Mouse (Mus musculus) liver, embryonic 15.5 days (tissue): ENCODE measurements at regions not wholly inside any gene's neighbourhood (a gene's known extent, or its start where the extent isn't known, plus 50 kb on each side); places are given as distances from the start of the nearest gene placed in this dataset.
A peak's percentile ranks its signal among the peaks of the same experiment; 100 is the strongest.
"Not testable (repeated sequence)": the region's sequence is repeated elsewhere in the genome, so short reads cannot be mapped to it uniquely, and the experiment has no call there.

Experiments
- ATAC-seq: fragments of 200-750 bp; cut with Nextera tagmentation; 2 replicates; pipeline ENCODE4 v1.8.0; 2017; ENCODE audit warnings: moderate number of reproducible peaks, mild to moderate bottlenecking, moderate library complexity; ENCODE audit not compliant: insufficient read depth
- H3K27ac ChIP-seq: fragments of 300-500 bp; sonication (generic); replicated peaks from 2 replicates; pipeline ENCODE4 v1.5.1; 2015; ENCODE audit warnings: mild to moderate bottlenecking, inconsistent platforms
- H3K27me3 ChIP-seq: fragments of 300-500 bp; sonication (generic); 2 replicates; pipeline ENCODE4 v1.6.1; 2015; ENCODE audit warnings: mild to moderate bottlenecking, inconsistent platforms
- H3K36me3 ChIP-seq: fragments of 300-500 bp; sonication (generic); replicated peaks from 2 replicates; pipeline ENCODE4 v1.6.1; 2015; ENCODE audit warnings: moderate library complexity, mild to moderate bottlenecking, inconsistent platforms
- H3K4me1 ChIP-seq: fragments of 300-500 bp; sonication (generic); replicated peaks from 2 replicates; pipeline ENCODE4 v1.6.1; 2015; ENCODE audit warnings: inconsistent platforms
- H3K4me2 ChIP-seq: fragments of 300-500 bp; sonication (generic); 2 replicates; pipeline ENCODE4 v1.6.1; 2015; ENCODE audit warnings: moderate library complexity, mild to moderate bottlenecking, inconsistent platforms
- H3K4me3 ChIP-seq: fragments of 300-500 bp; sonication (generic); replicated peaks from 2 replicates; pipeline ENCODE4 v1.5.1; 2015; ENCODE audit warnings: mild to moderate bottlenecking, inconsistent platforms
- H3K9ac ChIP-seq: fragments of 300-500 bp; sonication (generic); 2 replicates; pipeline ENCODE4 v1.6.1; 2015; ENCODE audit warnings: moderate library complexity, mild to moderate bottlenecking, inconsistent platforms
- H3K9me3 ChIP-seq: fragments of 300-500 bp; sonication (generic); replicated peaks from 2 replicates; pipeline ENCODE4 v1.6.1; 2016; ENCODE audit warnings: inconsistent platforms
- WGBS: fragments of 180-500 bp; shearing (Covaris S2); methylation state at CpG from one replicate; pipeline ENCODE4 v1.1.7; 2015; ENCODE audit warnings: mixed read lengths; ENCODE audit not compliant: insufficient replicate concordance; 5-methylcytosine and 5-hydroxymethylcytosine counted together

GRCm38 (mm10) chr6:41177152-41177551 is 124.9 kb upstream of the Try4 start:
- Histone ChIP-seq H3K27ac (0 out of 2 replicates have a peak overlapping the region, but pooled peaks have one; percentile 45), H3K9me3 (no peaks in the 10 kb centered on the region), H3K27me3 (no peaks in the 10 kb centered on the region), H3K36me3 (no peaks in the 10 kb centered on the region), H3K9ac (no peak overlapping the region), H3K4me3 (no peak overlapping the region), H3K4me2 (no peak overlapping the region), H3K4me1 (peaks cover 21% of the 10 kb centered on the region)
- peak; percentile 76 for ATAC-seq
- 39% methylated on average over 3 of the region's 3 CpGs for WGBS

- peaks cover 21% of the 10 kb centered on the region for H3K4me1 ChIP-seq
- H3K27ac ChIP-seq: no peak overlapping the region
- no peaks in the 10 kb centered on the region for H3K36me3 ChIP-seq
- no peaks in the 10 kb centered on the region for H3K27me3 ChIP-seq
- H3K9me3 ChIP-seq: no peaks in the 10 kb centered on the region
- ATAC-seq: no peak
- no peak overlapping the region for H3K4me2 ChIP-seq
- H3K9ac ChIP-seq: no peak overlapping the region
- no peak overlapping the region for H3K4me3 ChIP-seq
- WGBS: 37% methylated on average over 1 of the region's 1 CpGs
These were observed 126.0 kb upstream of the Try4 start for GRCm38 (mm10) chr6:41176034-41176433.

- no peak overlapping the region for H3K9ac ChIP-seq
- H3K27ac ChIP-seq: no peak overlapping the region
- H3K27me3 ChIP-seq: no peaks in the 10 kb centered on the region
- H3K4me1 ChIP-seq: no peaks in the 10 kb centered on the region
- 16% methylated on average over 1 of the region's 1 CpGs for WGBS
- H3K4me2 ChIP-seq: no peak overlapping the region
- ATAC-seq: no peak
- H3K9me3 ChIP-seq: no peaks in the 10 kb centered on the region
- no peaks in the 10 kb centered on the region for H3K36me3 ChIP-seq
- H3K4me3 ChIP-seq: no peak overlapping the region
These were observed 128.2 kb upstream of the 2210010C04Rik start for GRCm38 (mm10) chr6:41163491-41163890.

GRCm38 (mm10) chr6:41161693-41162092 is 126.4 kb upstream of the 2210010C04Rik start:
- no peaks in the 10 kb centered on the region for H3K9me3 ChIP-seq
- H3K27me3 ChIP-seq: no peaks in the 10 kb centered on the region
- no peak for ATAC-seq
- H3K4me1 ChIP-seq: no peaks in the 10 kb centered on the region
- 7% methylated on average over 1 of the region's 1 CpGs for WGBS
- H3K4me2 ChIP-seq: no peak overlapping the region
- no peak overlapping the region for H3K27ac ChIP-seq
- H3K36me3 ChIP-seq: no peaks in the 10 kb centered on the region
- no peak overlapping the region for H3K9ac ChIP-seq
- H3K4me3 ChIP-seq: no peak overlapping the region

- Histone ChIP-seq H3K9ac (no peak overlapping the region), H3K4me2 (no peak overlapping the region), H3K36me3 (no peaks in the 10 kb centered on the region), H3K27me3 (no peaks in the 10 kb centered on the region), H3K4me3 (no peak overlapping the region), H3K27ac (no peak overlapping the region), H3K9me3 (no peaks in the 10 kb centered on the region), H3K4me1 (no peaks in the 10 kb centered on the region)
- 53% methylated on average over 7 of the region's 7 CpGs for WGBS
- ATAC-seq: no peak
These were observed 116.8 kb upstream of the 2210010C04Rik start for GRCm38 (mm10) chr6:41152101-41152500.

- WGBS: 72% methylated on average over 3 of the region's 3 CpGs
- H3K4me2 ChIP-seq: no peak overlapping the region
- no peak overlapping the region for H3K27ac ChIP-seq
- H3K9ac ChIP-seq: no peak overlapping the region
- H3K36me3 ChIP-seq: no peaks in the 10 kb centered on the region
- no peak for ATAC-seq
- no peaks in the 10 kb centered on the region for H3K4me1 ChIP-seq
- no peaks in the 10 kb centered on the region for H3K9me3 ChIP-seq
- H3K4me3 ChIP-seq: no peak overlapping the region
- no peaks in the 10 kb centered on the region for H3K27me3 ChIP-seq
These were observed 116.2 kb upstream of the 2210010C04Rik start for GRCm38 (mm10) chr6:41151542-41151941.

- 72% methylated on average over 1 of the region's 1 CpGs for WGBS
- Histone ChIP-seq H3K4me1 (no peaks in the 10 kb centered on the region), H3K9ac (no peak overlapping the region), H3K27ac (no peak overlapping the region), H3K36me3 (no peaks in the 10 kb centered on the region), H3K27me3 (no peaks in the 10 kb centered on the region), H3K4me3 (no peak overlapping the region), H3K4me2 (no peak overlapping the region), H3K9me3 (no peaks in the 10 kb centered on the region)
- ATAC-seq: no peak
These were observed 105.6 kb upstream of the 2210010C04Rik start for GRCm38 (mm10) chr6:41140916-41141315.

GRCm38 (mm10) chr6:41137401-41137777 is 102.1 kb upstream of the 2210010C04Rik start:
- 39% methylated on average over 2 of the region's 2 CpGs for WGBS
- not testable (repeated sequence) for H3K9me3 ChIP-seq, ATAC-seq

GRCm38 (mm10) chr6:41136717-41137400 is 101.5 kb upstream of the 2210010C04Rik start:
- Histone ChIP-seq H3K4me3 (no peak overlapping the region), H3K4me1 (no peaks in the 10 kb centered on the region), H3K9me3 (no peaks in the 10 kb centered on the region), H3K27me3 (no peaks in the 10 kb centered on the region), H3K36me3 (no peaks in the 10 kb centered on the region), H3K9ac (no peak overlapping the region), H3K4me2 (no peak overlapping the region), H3K27ac (no peak overlapping the region)
- ATAC-seq: no peak
- 27% methylated on average over 6 of the region's 6 CpGs for WGBS

More at GRCm38 (mm10) chr6:41137401-41137777, 102.1 kb upstream of the 2210010C04Rik start:
- H3K36me3 ChIP-seq, H3K4me3 ChIP-seq, H3K4me2 ChIP-seq, H3K27ac ChIP-seq, H3K9ac ChIP-seq, H3K27me3 ChIP-seq, H3K4me1 ChIP-seq: not testable (repeated sequence)

- H3K4me3 ChIP-seq: no peak overlapping the region
- H3K4me2 ChIP-seq: no peak overlapping the region
- H3K9ac ChIP-seq: no peak overlapping the region
- H3K9me3 ChIP-seq: no peaks in the 10 kb centered on the region
- 30% methylated on average over 4 of the region's 4 CpGs for WGBS
- no peaks in the 10 kb centered on the region for H3K27me3 ChIP-seq
- ATAC-seq: no peak
- no peaks in the 10 kb centered on the region for H3K4me1 ChIP-seq
- H3K27ac ChIP-seq: no peak overlapping the region
- no peaks in the 10 kb centered on the region for H3K36me3 ChIP-seq
These were observed 99.9 kb upstream of the 2210010C04Rik start for GRCm38 (mm10) chr6:41135160-41135559.

GRCm38 (mm10) chr6:41129906-41130305 is 94.6 kb upstream of the 2210010C04Rik start:
- Histone ChIP-seq H3K4me2 (no peak overlapping the region), H3K4me3 (no peak overlapping the region), H3K27me3 (no peaks in the 10 kb centered on the region), H3K36me3 (no peaks in the 10 kb centered on the region), H3K27ac (no peak overlapping the region), H3K9me3 (no peaks in the 10 kb centered on the region), H3K9ac (no peak overlapping the region), H3K4me1 (no peaks in the 10 kb centered on the region)
- 49% methylated on average over 4 of the region's 4 CpGs for WGBS
- ATAC-seq: no peak

- Histone ChIP-seq H3K4me3 (no peak overlapping the region), H3K27ac (no peak overlapping the region), H3K9me3 (no peaks in the 10 kb centered on the region), H3K27me3 (no peaks in the 10 kb centered on the region), H3K9ac (no peak overlapping the region), H3K36me3 (no peaks in the 10 kb centered on the region), H3K4me2 (no peak overlapping the region), H3K4me1 (no peaks in the 10 kb centered on the region)
- no peak for ATAC-seq
- 60% methylated on average over 7 of the region's 7 CpGs for WGBS
These were observed 92.5 kb upstream of the 2210010C04Rik start for GRCm38 (mm10) chr6:41127816-41128215.
